Mouse (Mus musculus): ENCODE measurements around the gene Trim8. TPM values are rescaled to one million over a fixed set of nuclear protein-coding genes. Genes with fewer than 3 reads are reported as not detected.

The Trim8 gene
- total RNA-seq, 2 experiments from 2014 or later: 113 to 119 TPM

DNA sequence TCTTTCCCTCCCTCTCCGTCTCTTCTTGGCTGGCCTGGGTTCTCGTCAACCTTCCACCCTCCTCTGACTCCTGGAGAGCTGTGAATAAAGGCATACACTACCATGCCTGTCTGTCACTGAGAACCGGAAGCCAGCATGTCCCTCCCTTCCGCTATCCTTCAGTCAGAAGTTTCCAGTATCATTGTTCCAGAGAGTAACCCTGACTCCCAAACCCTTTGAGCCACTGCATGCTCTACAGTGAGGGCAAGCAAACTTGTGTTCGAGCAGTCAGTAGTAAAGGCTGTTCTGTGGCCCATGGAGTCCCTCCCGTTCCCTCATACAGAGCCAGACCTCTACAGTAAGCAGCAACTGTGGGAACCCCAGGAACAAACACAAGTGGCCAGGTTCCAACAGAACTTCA, 46.1 kb downstream of the Trim8 start:
- intact Hi-C loops (cut with DNase I): no loop called here
- no peak for DNase-seq

DNA sequence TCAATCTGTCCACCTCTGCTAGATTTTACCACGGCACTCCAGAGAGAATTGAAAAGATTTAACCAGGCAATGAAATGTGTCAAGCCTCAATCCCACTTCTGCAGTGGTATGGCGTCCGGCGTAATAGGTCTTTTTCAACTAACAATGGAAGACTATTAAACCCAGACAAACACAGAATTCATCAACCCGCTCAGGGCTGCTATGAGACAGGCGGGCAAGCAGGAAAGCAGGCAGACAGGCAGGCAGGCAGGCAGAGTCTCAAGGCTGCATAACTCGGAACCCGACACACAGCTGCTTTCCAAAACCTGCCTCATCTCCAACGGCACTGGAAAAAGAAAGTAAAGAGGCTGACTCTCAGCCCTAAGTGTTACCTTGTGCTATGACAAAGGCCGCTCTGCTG, 46.6 kb downstream of the Trim8 start:
- no peak for DNase-seq
- intact Hi-C loops (cut with DNase I): no loop called here

- intact Hi-C loops (cut with DNase I): no loop called here
- DNase-seq: no peak
Measured at GRCm38 (mm10) chr19:46550385-46550784, 48.9 kb downstream of the Trim8 start.

- intact Hi-C loops (cut with DNase I): no loop called here
- no peak for DNase-seq
Measured at GRCm38 (mm10) chr19:46552496-46552895, 51.0 kb downstream of the Trim8 start.

GRCm38 (mm10) chr19:46553541-46553955, 52.0 kb downstream of the Trim8 start:
- intact Hi-C loops (cut with DNase I): no loop called here
- peak; percentile 81 for DNase-seq

DNA sequence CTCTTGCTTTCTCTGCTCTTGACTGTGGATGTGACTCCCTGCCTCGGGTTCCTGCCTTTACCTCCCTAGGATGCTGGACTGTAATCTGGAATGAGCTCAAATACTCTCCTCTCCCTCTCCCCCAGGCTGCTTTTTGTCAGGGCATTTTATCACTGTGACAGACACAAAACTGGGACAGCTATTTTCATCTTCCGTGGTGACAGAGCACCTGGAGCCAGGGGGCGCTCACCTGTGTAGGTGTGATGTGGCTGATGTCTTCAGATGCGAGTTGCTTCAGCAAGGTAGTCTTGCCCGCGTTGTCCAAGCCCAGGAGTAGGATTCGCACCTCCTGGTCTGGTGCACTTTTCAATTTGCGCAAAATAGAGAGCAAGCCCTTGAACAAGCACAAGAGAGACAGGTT, 56.5 kb downstream of the Trim8 start:
- intact Hi-C loops (cut with DNase I): no loop called here
- no peak for DNase-seq

GRCm38 (mm10) chr19:46558631-46559030, 57.1 kb downstream of the Trim8 start:
- intact Hi-C loops (cut with DNase I): no loop called here
- DNase-seq: peak; percentile 30

- intact Hi-C loops (cut with DNase I): no loop called here
- DNase-seq: peak; percentile 69
Measured at GRCm38 (mm10) chr19:46562132-46562531, 60.6 kb downstream of the Trim8 start.

DNA sequence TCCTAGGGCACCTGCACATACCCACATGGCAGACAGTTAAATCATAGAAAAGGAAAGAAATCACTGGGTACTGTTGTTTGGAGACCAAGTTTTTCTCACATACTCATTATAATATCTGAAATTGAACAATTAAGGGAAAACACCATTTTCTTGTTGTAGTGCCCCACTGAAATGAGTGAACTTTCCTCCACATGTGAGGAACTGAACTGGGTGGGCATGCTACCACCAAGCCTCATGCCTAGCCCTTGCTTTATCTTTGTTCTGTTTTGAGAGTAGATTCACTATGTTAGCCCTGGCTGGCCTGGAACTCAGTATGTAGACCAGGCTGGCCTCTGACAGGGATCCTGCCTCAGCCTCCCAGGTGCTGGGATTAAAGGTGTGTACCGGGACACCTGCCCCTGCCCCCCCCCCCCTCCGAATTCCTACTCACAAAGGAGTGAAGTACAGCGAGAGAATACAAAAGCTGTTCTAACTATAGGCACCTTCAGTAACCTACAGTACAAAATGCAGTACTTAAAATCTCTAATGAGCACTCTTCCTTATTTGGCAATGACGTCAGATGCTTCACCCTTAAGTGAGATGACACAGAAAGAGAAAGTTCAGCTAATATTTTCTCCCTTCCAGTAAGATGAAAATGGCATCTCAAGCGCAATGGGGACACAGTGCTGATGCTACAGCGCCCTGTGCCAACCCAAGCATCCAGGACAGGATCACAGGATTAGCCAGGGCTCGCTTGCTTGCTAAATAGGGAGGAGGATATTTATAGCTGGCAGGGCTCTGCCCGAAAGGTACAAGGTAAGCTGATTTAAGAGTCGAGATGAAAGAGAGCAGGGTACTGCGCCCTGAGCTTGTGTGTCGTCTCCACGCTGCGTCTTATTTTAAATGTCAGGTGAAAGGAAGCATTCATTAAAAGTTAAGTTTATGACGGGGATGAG, 61.3 kb downstream of the Trim8 start:
- DNase-seq: no peak
- intact Hi-C loops (cut with DNase I): no loop called here

DNA sequence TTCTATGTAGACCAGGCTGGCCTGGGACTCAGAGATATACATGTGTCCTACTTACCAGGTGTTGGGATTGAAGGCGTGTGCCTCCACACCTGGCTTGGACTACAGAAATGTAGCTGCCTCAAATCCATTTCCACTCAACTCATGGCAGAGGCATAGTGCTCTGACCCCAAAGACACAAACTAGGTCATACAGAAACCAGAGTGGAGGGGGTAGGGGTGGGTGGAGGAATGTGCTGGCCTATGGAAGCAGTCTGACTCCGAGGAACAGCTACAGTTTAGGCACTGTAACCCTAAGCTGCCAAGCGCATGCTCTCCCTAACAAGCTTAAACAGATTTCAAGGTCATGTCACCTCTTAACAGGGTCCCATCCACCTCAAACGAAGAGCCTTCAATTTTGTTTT, 62.1 kb downstream of the Trim8 start:
- DNase-seq: no peak
- intact Hi-C loops (cut with DNase I): no loop called here

GRCm38 (mm10) chr19:46564043-46564462, 62.6 kb downstream of the Trim8 start:
- DNase-seq: no peak
- intact Hi-C loops (cut with DNase I): no loop called here

Other genes with a start within 250 kb of the Trim8 start
- gene Nfkb2, start 197.4 kb upstream of the Trim8 start, total RNA-seq (2021): 1 to 10 TPM; 2.5 to 2.8 TPM
- gene Psd, start 174.5 kb upstream of the Trim8 start, total RNA-seq (2021): 100 to 1,000 TPM; 670 to 671 TPM
- 10 to 100 TPM; 22.3 to 23.4 TPM for gene Fbxl15, start 173.5 kb upstream of the Trim8 start, total RNA-seq (2021)
- gene Cuedc2, start 163.0 kb upstream of the Trim8 start, total RNA-seq (2021): 100 to 1,000 TPM; 221 to 222 TPM
- gene Mfsd13a, start 160.6 kb upstream of the Trim8 start, total RNA-seq (2021): 10 to 100 TPM; 16.8 to 18.3 TPM
- gene 2310034G01Rik, start 151.4 kb upstream of the Trim8 start, total RNA-seq (2021): under 1 TPM; 0.42 to 0.82 TPM
- 100 to 1,000 TPM; 304 to 313 TPM for gene Actr1a, start 106.0 kb upstream of the Trim8 start, total RNA-seq (2021)
- 10 to 100 TPM; 22.2 to 23.9 TPM for gene Sufu, start 104.8 kb upstream of the Trim8 start, total RNA-seq (2021)
- 100 to 1,000 TPM; 102 to 107 TPM for gene Arl3, start 71.5 kb downstream of the Trim8 start, total RNA-seq (2021)
- 10 to 100 TPM; 12.6 to 13.7 TPM for gene Sfxn2, start 71.7 kb downstream of the Trim8 start, total RNA-seq (2021)
- 10 to 100 TPM; 43.1 to 45.3 TPM for gene Wbp1l, start 97.4 kb downstream of the Trim8 start, total RNA-seq (2021)
- under 1 TPM in 1 of 2 experiments, not detected in 1; 0.24 TPM for gene Cyp17a1, start 171.5 kb downstream of the Trim8 start, total RNA-seq (2021)
- gene Borcs7, start 188.2 kb downstream of the Trim8 start, total RNA-seq (2021): 10 to 100 TPM; 15.8 to 17.7 TPM
- 10 to 100 TPM; 17.1 to 19.9 TPM for gene As3mt, start 205.8 kb downstream of the Trim8 start, total RNA-seq (2021)

Data from left cerebral cortex, postnatal 4 days (tissue).